Mouse (Mus musculus): ENCODE measurements at regions not wholly inside any gene's neighbourhood (a gene's known extent, or its start where the extent isn't known, plus 50 kb on each side); places are given as distances from the start of the nearest gene placed in this dataset.

- no peak for ATAC-seq (ENCODE audit: insufficient number of reproducible peaks, low FRiP score)
- WGBS: 88% methylated on average over 4 of the region's 4 CpGs
- Histone ChIP-seq H3K9ac (no peak overlapping the region), H3K36me3 (no peaks in the 10 kb centered on the region), H3K4me2 (no peak overlapping the region), H3K27me3 (replicated peaks) (no peaks in the 10 kb centered on the region), H3K27ac (ENCODE audit: poor library complexity, severe bottlenecking) (no peak overlapping the region), H3K4me1 (replicated peaks) (0 out of 2 replicates have a peak, but pooled peaks cover under 1% of the 10 kb centered on the region), H3K9me3 (replicated peaks) (no peaks in the 10 kb centered on the region), H3K4me3 (no peak overlapping the region)
These were observed 186.4 kb downstream of the Rnf152 start for GRCm38 (mm10) chr1:105170114-105170506.

- Histone ChIP-seq H3K9me3 (replicated peaks) (no peaks in the 10 kb centered on the region), H3K27ac (ENCODE audit: poor library complexity, severe bottlenecking) (no peak overlapping the region), H3K4me1 (replicated peaks) (no peaks in the 10 kb centered on the region), H3K4me3 (no peak overlapping the region), H3K36me3 (no peaks in the 10 kb centered on the region), H3K4me2 (no peak overlapping the region), H3K27me3 (replicated peaks) (no peaks in the 10 kb centered on the region), H3K9ac (no peak overlapping the region)
- 61% methylated on average over 1 of the region's 1 CpGs for WGBS
- no peak for ATAC-seq (ENCODE audit: insufficient number of reproducible peaks, low FRiP score)
These were observed 186.9 kb downstream of the Rnf152 start for GRCm38 (mm10) chr1:105169455-105170113.

- no peak overlapping the region for H3K27ac ChIP-seq (ENCODE audit: poor library complexity, severe bottlenecking)
- ATAC-seq (ENCODE audit: insufficient number of reproducible peaks, low FRiP score): no peak
- no peaks in the 10 kb centered on the region for H3K9me3 ChIP-seq (replicated peaks)
- no peak overlapping the region for H3K4me2 ChIP-seq
- no peaks in the 10 kb centered on the region for H3K36me3 ChIP-seq
- H3K9ac ChIP-seq: no peak overlapping the region
- H3K4me3 ChIP-seq: no peak overlapping the region
- 79% methylated on average over 1 of the region's 1 CpGs for WGBS
- H3K4me1 ChIP-seq (replicated peaks): no peaks in the 10 kb centered on the region
- no peaks in the 10 kb centered on the region for H3K27me3 ChIP-seq (replicated peaks)
These were observed 187.7 kb downstream of the Rnf152 start for GRCm38 (mm10) chr1:105168808-105169207.

- WGBS: 72% methylated on average over 2 of the region's 2 CpGs
These were observed 198.9 kb downstream of the Rnf152 start for GRCm38 (mm10) chr1:105157459-105158124.

GRCm38 (mm10) chr1:105152175-105152828, 204.2 kb downstream of the Rnf152 start:
- no peaks in the 10 kb centered on the region for H3K27me3 ChIP-seq (replicated peaks)
- H3K4me2 ChIP-seq: no peak overlapping the region
- no peak for ATAC-seq (ENCODE audit: insufficient number of reproducible peaks, low FRiP score)
- H3K36me3 ChIP-seq: no peaks in the 10 kb centered on the region
- H3K9me3 ChIP-seq (replicated peaks): no peaks in the 10 kb centered on the region
- H3K27ac ChIP-seq (ENCODE audit: poor library complexity, severe bottlenecking): no peak overlapping the region
- H3K9ac ChIP-seq: no peak overlapping the region
- peaks cover 4% of the 10 kb centered on the region; the same call in 1 of the 2 replicates for H3K4me1 ChIP-seq (replicated peaks)
- WGBS: 64% methylated on average over 6 of the region's 6 CpGs
- no peak overlapping the region for H3K4me3 ChIP-seq

More at GRCm38 (mm10) chr1:105157459-105158124, 198.9 kb downstream of the Rnf152 start:
- Histone ChIP-seq H3K4me3 (no peak overlapping the region), H3K9ac (no peak overlapping the region), H3K36me3 (no peaks in the 10 kb centered on the region), H3K27ac (ENCODE audit: poor library complexity, severe bottlenecking) (no peak overlapping the region), H3K27me3 (replicated peaks) (no peaks in the 10 kb centered on the region), H3K4me1 (replicated peaks) (no peaks in the 10 kb centered on the region), H3K9me3 (replicated peaks) (no peaks in the 10 kb centered on the region), H3K4me2 (no peak overlapping the region)
- no peak for ATAC-seq (ENCODE audit: insufficient number of reproducible peaks, low FRiP score)

GRCm38 (mm10) chr1:105151466-105151846, 205.1 kb downstream of the Rnf152 start:
- no peaks in the 10 kb centered on the region for H3K36me3 ChIP-seq
- peaks cover 4% of the 10 kb centered on the region; the same call in 1 of the 2 replicates for H3K4me1 ChIP-seq (replicated peaks)
- no peak overlapping the region for H3K4me2 ChIP-seq
- WGBS: 47% methylated on average over 1 of the region's 1 CpGs
- no peak overlapping the region for H3K9ac ChIP-seq
- H3K4me3 ChIP-seq: no peak overlapping the region
- no peak overlapping the region for H3K27ac ChIP-seq (ENCODE audit: poor library complexity, severe bottlenecking)
- no peaks in the 10 kb centered on the region for H3K27me3 ChIP-seq (replicated peaks)
- H3K9me3 ChIP-seq (replicated peaks): no peaks in the 10 kb centered on the region
- ATAC-seq (ENCODE audit: insufficient number of reproducible peaks, low FRiP score): no peak

GRCm38 (mm10) chr1:105150624-105151465, 205.7 kb downstream of the Rnf152 start:
- 79% methylated on average over 12 of the region's 12 CpGs for WGBS
- H3K4me1 ChIP-seq (replicated peaks): peaks cover 4% of the 10 kb centered on the region; the same call in 1 of the 2 replicates
- H3K9ac ChIP-seq: no peak overlapping the region
- no peaks in the 10 kb centered on the region for H3K27me3 ChIP-seq (replicated peaks)
- ATAC-seq (ENCODE audit: insufficient number of reproducible peaks, low FRiP score): no peak
- H3K36me3 ChIP-seq: no peaks in the 10 kb centered on the region
- no peak overlapping the region for H3K27ac ChIP-seq (ENCODE audit: poor library complexity, severe bottlenecking)
- no peak overlapping the region for H3K4me3 ChIP-seq
- H3K9me3 ChIP-seq (replicated peaks): no peaks in the 10 kb centered on the region
- no peak overlapping the region for H3K4me2 ChIP-seq

- peaks cover 4% of the 10 kb centered on the region; the same call in 1 of the 2 replicates for H3K4me1 ChIP-seq (replicated peaks)
- no peak overlapping the region for H3K4me3 ChIP-seq
- no peaks in the 10 kb centered on the region for H3K36me3 ChIP-seq
- no peaks in the 10 kb centered on the region for H3K9me3 ChIP-seq (replicated peaks)
- no peak overlapping the region for H3K9ac ChIP-seq
- H3K4me2 ChIP-seq: no peak overlapping the region
- no peak overlapping the region for H3K27ac ChIP-seq (ENCODE audit: poor library complexity, severe bottlenecking)
- WGBS: 79% methylated on average over 2 of the region's 2 CpGs
- no peak for ATAC-seq (ENCODE audit: insufficient number of reproducible peaks, low FRiP score)
- no peaks in the 10 kb centered on the region for H3K27me3 ChIP-seq (replicated peaks)
These were observed 207.7 kb downstream of the Rnf152 start for GRCm38 (mm10) chr1:105148792-105149191.

- Histone ChIP-seq H3K4me2 (no peak overlapping the region), H3K27me3 (replicated peaks) (no peaks in the 10 kb centered on the region), H3K27ac (ENCODE audit: poor library complexity, severe bottlenecking) (no peak overlapping the region), H3K36me3 (no peaks in the 10 kb centered on the region), H3K4me3 (no peak overlapping the region), H3K9me3 (replicated peaks) (no peaks in the 10 kb centered on the region), H3K9ac (no peak overlapping the region), H3K4me1 (replicated peaks) (peaks cover 4% of the 10 kb centered on the region; the same call in 1 of the 2 replicates)
- ATAC-seq (ENCODE audit: insufficient number of reproducible peaks, low FRiP score): no peak
These were observed 208.5 kb downstream of the Rnf152 start for GRCm38 (mm10) chr1:105148048-105148447.

GRCm38 (mm10) chr1:105123936-105124335, 232.6 kb downstream of the Rnf152 start:
- H3K4me1 ChIP-seq (replicated peaks): 0 out of 2 replicates have a peak, but pooled peaks cover 4% of the 10 kb centered on the region
- 63% methylated on average over 4 of the region's 4 CpGs for WGBS
- no peak overlapping the region for H3K4me3 ChIP-seq
- H3K27me3 ChIP-seq (replicated peaks): no peaks in the 10 kb centered on the region
- no peak for ATAC-seq (ENCODE audit: insufficient number of reproducible peaks, low FRiP score)
- H3K9ac ChIP-seq: no peak overlapping the region
- 0 out of 2 replicates have a peak, but pooled peaks cover 3% of the 10 kb centered on the region for H3K9me3 ChIP-seq (replicated peaks)
- no peak overlapping the region for H3K4me2 ChIP-seq
- H3K27ac ChIP-seq (ENCODE audit: poor library complexity, severe bottlenecking): no peak overlapping the region
- no peaks in the 10 kb centered on the region for H3K36me3 ChIP-seq
